18 mouse cellular contexts compared by ENCODE assay signal in genomic region chr2:80416286-80416685, GRCm38 (mm10).
"Had no signal": no experiment of that assay in that cellular context is flagged by ENCODE, and none has a peak within 500 bp of the region (broad histone marks: within the 10 kb centered on the region; RNA-seq: fewer than 3 reads in every experiment).

No protein-coding gene starts in this region.

- DNase-seq: lung, embryonic 14.5 days; lung, postnatal 10 days; lung, postnatal 4 days; midbrain, embryonic 14.5 days; retina, postnatal 1 day; right cerebral cortex, adult 18-20 months; right cerebral cortex, postnatal 25 days; right cerebral cortex, postnatal 4 days; spleen, adult 18-20 months; thymus, adult 18-20 months; thymus, postnatal 14 days; thymus, postnatal 36 days had no signal

- H3K4me2 ChIP-seq: lung, embryonic 14.5 days; midbrain, embryonic 12.5 days; neural tube, embryonic 13.5 days; neural tube, embryonic 15.5 days had no signal

- ATAC-seq: midbrain, embryonic 16.5 days had no signal

- H3K4me3 ChIP-seq: midbrain, embryonic 10.5 days; midbrain, embryonic 12.5 days; myocyte; neural tube, embryonic 13.5 days; neural tube, embryonic 15.5 days had no signal

- H3K27ac ChIP-seq: midbrain, embryonic 10.5 days; midbrain, embryonic 12.5 days; neural tube, embryonic 13.5 days; neural tube, embryonic 15.5 days had no signal

- H3K4me1 ChIP-seq: midbrain, embryonic 10.5 days; midbrain, embryonic 12.5 days; neural tube, embryonic 13.5 days had no signal

- H3K36me3 ChIP-seq: midbrain, embryonic 10.5 days; midbrain, embryonic 12.5 days; neural tube, embryonic 13.5 days; neural tube, embryonic 15.5 days had no signal

- H3K27me3 ChIP-seq: midbrain, embryonic 12.5 days; neural tube, embryonic 13.5 days; neural tube, embryonic 15.5 days had no signal

- H3K9me3 ChIP-seq: midbrain, embryonic 10.5 days; midbrain, embryonic 12.5 days; neural tube, embryonic 13.5 days; neural tube, embryonic 15.5 days had no signal

- H3K9ac ChIP-seq: lung, embryonic 14.5 days; midbrain, embryonic 12.5 days; neural tube, embryonic 13.5 days; neural tube, embryonic 15.5 days had no signal
